Mouse (Mus musculus) liver, embryonic 14.5 days (tissue): Measurements from ENCODE around the gene Slc22a26. TPM values are rescaled to one million over a fixed set of nuclear protein-coding genes. Genes with fewer than 3 reads are reported as not detected.
"Not testable (repeated sequence)": the region's sequence is repeated elsewhere in the genome, so short reads cannot be mapped to it uniquely, and the experiment has no call there.

Source experiments
- ATAC-seq: fragments of 200-750 bp; cut with Nextera tagmentation; 2 replicates; pipeline ENCODE4 v1.8.0; 2017; ENCODE audit warnings: moderate number of reproducible peaks, mild to moderate bottlenecking, moderate library complexity; ENCODE audit not compliant: insufficient read depth
- DNase-seq, 3 experiments: peaks; one replicate each; pipeline ENCODE4 v3.0.0-alpha.2; 2012 to 2013; ENCODE audit warnings: low read depth in 3 of 3, low spot score in 3 of 3
- H3K27ac ChIP-seq: fragments of 300-500 bp; sonication (generic); 2 replicates; pipeline ENCODE4 v1.5.1; 2014; ENCODE audit warnings: moderate library complexity, mild to moderate bottlenecking, control low read depth, inconsistent platforms
- H3K27me3 ChIP-seq: fragments of 300-500 bp; sonication (generic); 2 replicates; pipeline ENCODE4 v1.6.1; 2014; ENCODE audit warnings: mild to moderate bottlenecking, low read length, moderate library complexity; ENCODE audit not compliant: control insufficient read depth, insufficient read depth
- H3K36me3 ChIP-seq: fragments of 300-500 bp; sonication (generic); replicated peaks from 2 replicates; pipeline ENCODE4 v1.6.1; 2014; ENCODE audit warnings: low read depth; ENCODE audit not compliant: control insufficient read depth, insufficient read depth
- H3K4me1 ChIP-seq, 2 experiments: fragments of 200-500 bp in 1 of 2; fragments of 300-500 bp in 1 of 2; sonication (generic) in 1 of 2; replicated peaks; 2 replicates each; pipeline ENCODE4 v1.6.1; 2012 to 2014; ENCODE audit warnings: antibody characterized with exemption in 1 of 2, inconsistent platforms in 1 of 2, low read length in 1 of 2; ENCODE audit not compliant: control insufficient read depth in 2 of 2, insufficient read depth in 2 of 2
- H3K4me2 ChIP-seq: fragments of 300-500 bp; sonication (generic); 2 replicates; pipeline ENCODE4 v1.6.1; 2014; ENCODE audit warnings: low read depth, mild to moderate bottlenecking, control low read depth, moderate library complexity
- H3K4me3 ChIP-seq, 2 experiments: fragments of 200-500 bp in 1 of 2; fragments of 300-500 bp in 1 of 2; sonication (generic) in 1 of 2; 2 replicates each; pipeline ENCODE4 v1.5.1; 2012 to 2014; ENCODE audit warnings: low read depth in 2 of 2, low read length in 2 of 2, mild to moderate bottlenecking in 2 of 2, control low read depth in 1 of 2, inconsistent platforms in 1 of 2, moderate library complexity in 1 of 2; ENCODE audit not compliant: insufficient read depth in 1 of 2
- H3K9ac ChIP-seq: fragments of 300-500 bp; sonication (generic); replicated peaks from 2 replicates; pipeline ENCODE4 v1.6.1; 2014; ENCODE audit warnings: mild to moderate bottlenecking, control low read depth, moderate library complexity
- H3K9me3 ChIP-seq: fragments of 300-500 bp; sonication (generic); 2 replicates; pipeline ENCODE4 v1.6.1; 2016; ENCODE audit warnings: low read length, mixed read lengths; ENCODE audit not compliant: control insufficient read depth
- CTCF ChIP-seq: IDR thresholded peaks from 2 replicates; pipeline ENCODE4 v1.5.1; 2016; ENCODE audit warnings: antibody characterized with exemption, low read depth, control low read depth
- EP300 ChIP-seq: IDR thresholded peaks from 2 replicates; pipeline ENCODE4 v1.6.1; 2016; ENCODE audit warnings: antibody characterized with exemption, low read depth
- WGBS: fragments of 180-500 bp; shearing (Covaris S2); extraction: QIAGEN DNeasy Blood & Tissue Kit; methylation state at CpG from one replicate; pipeline ENCODE4 v1.1.7; 2014; ENCODE audit not compliant: insufficient replicate concordance; 5-methylcytosine and 5-hydroxymethylcytosine counted together
- polyA plus RNA-seq, 2 experiments: library from polyadenylated mRNA; depleted of rRNA in 1 of 2; stranded (reverse) in 1 of 2; unstranded in 1 of 2; fragments of >200 nt; fragmentation: Nextera tagmentation in 1 of 2; extraction: Ambion mirVana in 1 of 2; gene quantifications; 2 replicates each; pipeline versions ENCODE4 v1.2.1 to v1.2.3; 2012 to 2014

The Slc22a26 gene
- polyA plus RNA-seq, 2 experiments = not detected

DNA sequence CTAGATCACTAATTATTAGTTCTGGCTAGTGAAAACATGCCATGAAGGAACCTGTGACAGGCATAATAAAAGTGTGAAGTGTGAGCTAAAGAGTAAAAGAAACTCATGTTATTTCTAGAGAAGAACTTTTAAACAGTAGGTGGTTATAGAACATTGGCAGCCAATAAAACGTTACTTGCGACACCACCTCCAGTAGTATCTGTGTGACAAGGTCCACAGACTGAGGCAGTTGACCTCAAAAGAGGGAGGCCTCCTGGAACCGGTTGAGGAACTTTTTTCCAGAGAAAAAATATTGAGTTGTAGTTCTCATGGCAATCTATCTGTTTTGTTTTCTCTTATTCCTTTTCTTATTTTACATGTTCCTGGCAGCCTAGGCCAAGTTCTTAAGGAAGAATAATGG lies 36.9 kb downstream of the Slc22a26 start:
- WGBS = 63% methylated on average over 3 of the region's 3 CpGs
- ATAC-seq = no peak
- no peaks in the 10 kb centered on the region for H3K4me1 ChIP-seq
- H3K9me3 ChIP-seq = no peaks in the 10 kb centered on the region
- H3K4me3 ChIP-seq = no peak overlapping the region
- no peaks in the 10 kb centered on the region for H3K27me3 ChIP-seq
- H3K4me2 ChIP-seq = no peak overlapping the region
- no peak overlapping the region for H3K27ac ChIP-seq
- TF ChIP-seq EP300 (no peak), CTCF (no peak)
- H3K9ac ChIP-seq = no peak overlapping the region
- no peak for DNase-seq
- no peaks in the 10 kb centered on the region for H3K36me3 ChIP-seq

DNA sequence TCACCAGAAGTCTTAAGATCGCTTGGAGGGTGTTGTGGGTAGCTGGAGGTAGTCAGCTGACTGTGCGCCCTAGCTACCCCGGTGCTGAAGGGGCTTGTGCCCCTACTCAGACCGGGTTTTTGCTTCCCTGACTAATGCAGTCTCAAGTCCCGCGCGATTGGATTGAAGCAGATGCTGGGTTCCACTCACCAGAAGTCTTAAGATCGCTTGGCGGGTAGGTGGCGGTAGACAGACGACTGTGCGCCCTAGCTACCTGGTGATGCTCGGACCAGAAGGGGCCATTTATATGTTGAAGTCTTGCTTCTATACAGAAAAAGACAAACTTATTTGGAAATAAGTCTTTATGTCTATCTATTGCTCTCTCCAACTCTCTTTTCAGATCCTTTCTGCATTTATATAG lies 49.1 kb downstream of the Slc22a26 start:
- DNase-seq, H3K4me2 ChIP-seq, H3K4me1 ChIP-seq, H3K27me3 ChIP-seq, H3K9ac ChIP-seq, H3K27ac ChIP-seq, ATAC-seq, H3K36me3 ChIP-seq, H3K4me3 ChIP-seq, H3K9me3 ChIP-seq: not testable (repeated sequence)
- 54% methylated on average over 13 of the region's 13 CpGs for WGBS

Other genes starting within 250 kb of the Slc22a26 start
- gene Pla2g16, start 245.2 kb downstream of the Slc22a26 start, polyA plus RNA-seq (2012; rRNA removed) = 12.4 and 22.5 TPM in 2 replicates
- gene Pla2g16, start 245.2 kb downstream of the Slc22a26 start, polyA plus RNA-seq (2014; fragmentation: Nextera tagmentation; extraction: Ambion mirVana) = 30.5 and 36.5 TPM in 2 replicates
- 0.01 TPM in 1 of 2 replicates, not detected in the other for gene Lgals12, start 195.5 kb downstream of the Slc22a26 start, polyA plus RNA-seq (2012; rRNA removed)
- not detected in 2 replicates for gene Lgals12, start 195.5 kb downstream of the Slc22a26 start, polyA plus RNA-seq (2014; fragmentation: Nextera tagmentation; extraction: Ambion mirVana)
- 0.04 TPM in 1 of 2 replicates, not detected in the other for gene Hrasls5, start 190.1 kb downstream of the Slc22a26 start, polyA plus RNA-seq (2012; rRNA removed)
- gene Hrasls5, start 190.1 kb downstream of the Slc22a26 start, polyA plus RNA-seq (2014; fragmentation: Nextera tagmentation; extraction: Ambion mirVana) = not detected in 2 replicates
- gene Slc22a19, start 91.4 kb downstream of the Slc22a26 start, polyA plus RNA-seq (2012; rRNA removed) = not detected in 2 replicates
- not detected in 2 replicates for gene Slc22a19, start 91.4 kb downstream of the Slc22a26 start, polyA plus RNA-seq (2014; fragmentation: Nextera tagmentation; extraction: Ambion mirVana)
- 0.03 TPM in 1 of 2 replicates, not detected in the other for gene Slc22a27, start 163.4 kb upstream of the Slc22a26 start, polyA plus RNA-seq (2012; rRNA removed)
- 0.08 and 0.14 TPM in 2 replicates for gene Slc22a27, start 163.4 kb upstream of the Slc22a26 start, polyA plus RNA-seq (2014; fragmentation: Nextera tagmentation; extraction: Ambion mirVana)